Mouse (Mus musculus) thymus, postnatal 0 days (tissue): ENCODE results near the gene Adcyap1r1. TPM values are rescaled to one million over a fixed set of nuclear protein-coding genes. Genes with fewer than 3 reads are reported as not detected.

Source experiments
- DNase-seq: peaks from one replicate; pipeline ENCODE4 v3.0.0-alpha.2; 2015; ENCODE audit warnings: low spot score
- polyA plus RNA-seq: library from polyadenylated mRNA; unstranded; fragments of >200 nt; fragmentation: Nextera tagmentation; extraction: Ambion mirVana; gene quantifications from 2 replicates; pipeline ENCODE4 v1.2.1, GENCODE M21; 2015

Adcyap1r1 gene
- polyA plus RNA-seq = 0.40 and 0.44 TPM in 2 replicates

DNA sequence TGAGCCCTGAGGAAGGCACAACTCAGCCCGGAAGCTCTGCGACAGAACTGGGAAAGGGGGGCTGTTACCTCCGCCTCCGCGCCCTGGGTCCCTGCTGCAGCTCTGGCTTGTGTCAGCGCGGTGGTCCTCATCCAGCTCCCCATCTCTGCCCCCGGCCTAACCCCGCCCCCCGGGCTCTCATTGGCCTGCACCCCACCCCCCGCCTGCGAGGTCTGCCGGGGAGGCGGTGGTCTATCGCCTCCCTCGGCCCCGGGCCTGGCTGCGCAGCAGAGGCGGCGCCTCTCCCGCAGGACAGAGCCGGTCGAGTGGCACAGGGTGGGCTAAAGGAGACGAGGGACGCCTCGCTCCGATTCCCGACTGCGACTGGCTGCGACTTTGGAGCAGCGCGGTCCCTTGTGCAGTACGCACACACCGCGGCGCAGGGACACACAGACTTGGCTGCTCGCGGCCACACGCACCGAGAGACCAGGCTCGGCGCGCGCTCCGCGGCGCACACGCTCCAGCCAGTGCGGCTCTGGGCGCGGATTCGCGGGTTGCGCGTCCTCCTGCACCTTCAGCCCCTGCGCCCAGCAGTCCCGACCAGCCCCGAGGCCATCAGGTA lies at the start of gene Adcyap1r1:
TSS of gene Adcyap1r1 (plus strand) at position 208 of the 601 bp plus-strand sequence.
- no peak for DNase-seq

DNA sequence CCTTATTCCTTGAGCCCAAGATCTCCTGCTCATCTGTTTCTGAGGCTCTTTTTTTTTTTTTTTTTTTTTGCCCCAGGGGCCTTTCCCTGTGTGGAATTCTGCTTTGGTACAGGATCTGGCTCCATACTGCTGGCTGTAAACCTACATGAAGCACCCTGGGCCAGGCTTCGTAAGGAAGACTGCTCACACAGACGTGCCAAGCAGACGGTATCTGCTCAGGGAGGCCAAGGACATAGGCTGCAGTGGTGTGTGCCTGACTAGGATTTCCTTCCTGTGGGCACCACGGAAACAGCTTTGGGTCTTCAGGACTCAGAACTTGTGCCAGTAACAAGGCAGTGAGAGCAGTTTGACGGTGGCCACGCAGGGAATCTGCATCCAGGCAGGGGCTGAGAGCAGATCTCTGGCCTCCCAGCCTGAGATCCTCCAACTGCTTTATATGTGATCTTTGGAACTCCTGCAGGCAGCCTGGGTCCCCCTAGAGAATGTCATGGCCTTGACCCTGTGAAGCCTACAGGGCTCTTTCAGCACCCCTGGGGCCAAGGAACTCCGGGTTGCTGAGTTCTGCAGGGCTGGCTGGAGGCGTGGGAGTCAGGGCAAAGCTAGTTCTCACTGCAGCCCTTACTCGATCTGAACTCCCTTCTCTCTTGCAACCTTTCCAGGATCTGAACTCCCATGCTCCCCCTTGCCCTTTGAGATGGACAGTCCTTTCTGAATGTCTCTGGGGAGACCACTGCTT lies 49.6 kb upstream of the Adcyap1r1 start:
- DNase-seq = no peak

DNA sequence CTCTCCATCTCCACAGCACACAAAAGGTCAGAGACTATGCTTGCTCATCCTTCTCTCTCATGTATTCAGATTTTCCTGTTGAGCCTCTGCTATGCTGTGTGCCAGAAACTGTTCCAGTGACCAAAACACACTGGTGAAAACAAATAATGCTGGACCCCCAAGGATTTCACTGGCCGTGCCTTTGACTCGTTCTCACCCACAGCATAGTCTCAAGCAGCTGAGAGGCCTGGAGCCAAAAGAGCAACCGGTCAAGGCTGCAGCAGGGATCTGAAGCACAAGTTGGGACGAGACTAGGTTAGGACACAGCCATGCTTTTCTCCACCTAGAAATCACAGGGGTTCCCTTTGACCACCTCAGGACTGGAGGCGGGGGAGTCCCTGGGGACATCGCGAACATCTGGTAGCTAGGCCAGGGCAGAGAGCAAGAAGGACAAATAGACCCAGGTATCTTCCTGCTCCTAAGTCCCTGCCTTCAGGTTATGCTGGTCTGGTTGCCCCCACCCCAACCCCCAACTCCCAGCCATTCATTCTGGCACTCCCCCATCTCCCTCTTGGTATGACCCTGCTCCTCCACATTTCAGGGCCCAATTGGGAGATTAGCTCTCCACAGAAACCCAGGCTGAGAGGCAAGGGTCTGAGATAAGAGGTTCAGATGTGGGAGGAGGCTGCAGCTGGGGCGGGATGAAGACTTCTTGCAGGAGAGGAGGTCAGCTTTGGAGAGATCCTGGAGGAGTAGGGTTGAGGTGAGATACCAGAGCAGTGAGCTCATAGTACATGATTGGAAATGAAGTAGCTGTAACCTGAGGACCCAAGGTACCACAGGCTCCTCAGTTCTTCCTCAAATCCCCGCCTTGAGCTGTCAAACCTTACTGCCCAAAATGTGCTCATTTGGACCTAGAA lies 48.1 kb upstream of the Adcyap1r1 start:
- no peak for DNase-seq

DNA sequence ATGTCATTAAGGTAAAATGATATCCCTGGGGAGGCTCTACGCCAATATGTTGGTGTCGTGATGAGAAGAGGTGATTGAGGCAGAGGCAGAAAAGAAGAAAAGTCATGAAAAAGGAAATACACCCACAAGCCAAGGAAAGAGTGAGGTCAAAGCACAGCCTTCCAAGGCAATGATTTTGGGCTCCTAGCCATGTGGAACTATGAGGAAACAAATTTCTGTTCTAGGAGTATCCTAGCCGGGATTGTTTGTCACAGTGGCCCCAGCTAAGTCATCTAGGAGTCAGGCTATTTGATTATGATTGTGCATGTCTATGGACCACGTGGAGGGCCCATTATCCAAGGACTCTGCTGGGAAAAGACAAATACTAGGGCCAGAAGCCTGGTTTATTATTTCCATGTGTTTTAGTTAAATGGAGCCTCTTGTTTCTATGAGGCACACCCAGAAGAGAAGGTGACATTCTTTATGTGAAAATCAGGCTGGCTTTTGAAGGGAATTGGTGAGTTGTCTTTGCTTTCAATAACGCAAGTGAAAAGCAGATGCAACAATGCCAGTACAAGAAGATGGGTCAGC lies 47.3 kb upstream of the Adcyap1r1 start:
- DNase-seq = no peak

DNA sequence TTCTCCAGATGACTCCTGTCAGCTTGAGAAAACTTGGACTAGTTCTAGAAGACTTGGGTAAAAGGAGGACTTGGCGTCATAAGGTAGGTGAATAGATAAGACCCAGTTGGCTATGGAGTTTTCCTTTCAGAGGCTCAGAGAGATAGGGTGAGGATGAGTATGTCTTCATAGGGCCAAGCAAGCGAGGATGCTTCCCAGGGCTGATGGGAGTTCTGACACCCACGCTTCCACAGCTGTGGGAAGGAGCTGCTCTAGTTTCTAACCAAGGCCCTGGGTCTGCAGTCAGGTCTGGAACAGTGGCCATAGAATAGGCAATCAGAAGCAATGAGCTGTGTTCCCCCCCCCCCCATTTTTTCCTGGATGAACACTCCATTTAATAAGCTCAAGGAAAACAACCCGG lies 44.4 kb upstream of the Adcyap1r1 start:
- DNase-seq = no peak

DNA sequence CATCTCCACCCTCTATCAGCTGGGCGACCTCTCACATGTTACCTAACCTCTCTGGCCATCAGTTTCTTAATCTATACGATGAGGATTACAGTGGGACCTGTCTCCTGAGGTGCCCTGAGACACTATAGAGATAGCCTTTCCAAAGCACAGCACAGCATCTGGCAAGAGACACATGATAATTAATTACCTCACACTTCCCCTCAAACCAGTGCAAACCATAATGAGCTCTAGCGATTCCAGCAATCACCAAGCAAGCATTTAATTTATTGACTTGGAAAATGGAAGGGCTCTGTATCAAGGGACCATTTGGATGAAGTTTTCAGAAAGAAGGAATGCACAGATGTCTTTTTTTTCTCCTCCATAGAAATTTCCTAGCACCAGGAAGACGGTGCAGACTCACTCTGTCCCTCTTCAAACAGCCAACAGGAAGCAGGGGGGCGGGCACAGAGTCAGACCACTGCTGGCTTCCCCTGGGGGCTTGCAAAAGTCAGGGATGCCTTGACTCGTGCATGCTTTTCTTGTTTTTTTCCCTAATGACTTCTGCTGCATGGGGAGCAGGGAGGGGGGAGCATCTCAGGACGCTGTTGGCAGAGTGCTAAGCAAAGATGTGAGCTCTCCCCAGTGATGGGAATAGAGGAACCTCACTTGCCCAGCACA lies 41.5 kb upstream of the Adcyap1r1 start:
- no peak for DNase-seq

DNA sequence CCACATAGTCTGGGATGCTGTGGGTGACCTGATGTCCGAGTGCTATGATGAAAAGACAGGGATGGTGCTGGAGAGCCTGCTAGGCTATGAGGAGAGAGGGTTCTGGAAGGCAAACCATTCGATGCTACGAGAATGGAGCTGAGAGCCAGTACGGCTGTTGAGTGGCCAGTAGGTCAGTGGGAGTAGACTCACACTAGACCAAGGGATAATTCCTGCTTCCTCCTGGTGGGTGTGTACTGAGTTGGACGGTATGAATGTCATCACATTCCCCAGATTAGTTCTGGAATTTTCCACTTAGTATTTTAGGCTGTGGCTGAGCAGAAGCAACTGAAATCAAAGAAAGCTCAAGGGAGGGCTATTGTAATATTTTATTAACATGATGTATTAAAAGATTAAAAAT lies 40.8 kb upstream of the Adcyap1r1 start:
- DNase-seq = no peak

DNA sequence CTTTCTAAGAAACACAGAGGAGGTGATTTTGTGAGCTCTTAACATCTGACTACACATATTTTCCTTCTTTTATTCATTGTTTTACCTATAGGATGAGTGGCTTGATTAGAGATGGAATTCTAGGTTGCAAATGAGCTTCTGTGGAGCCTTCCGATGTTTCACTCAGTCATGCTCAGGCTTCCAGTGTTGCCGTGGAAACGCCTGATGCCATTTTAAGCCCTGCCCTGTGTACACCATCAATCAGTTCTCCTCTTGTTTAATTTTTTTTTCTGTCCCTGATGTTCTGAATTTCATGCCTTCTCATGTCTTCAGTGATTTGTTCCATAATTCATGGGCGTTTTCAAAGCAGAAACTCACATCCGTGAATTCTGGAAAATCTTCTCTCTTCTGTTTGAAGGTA lies 35.6 kb upstream of the Adcyap1r1 start:
- DNase-seq = no peak

DNA sequence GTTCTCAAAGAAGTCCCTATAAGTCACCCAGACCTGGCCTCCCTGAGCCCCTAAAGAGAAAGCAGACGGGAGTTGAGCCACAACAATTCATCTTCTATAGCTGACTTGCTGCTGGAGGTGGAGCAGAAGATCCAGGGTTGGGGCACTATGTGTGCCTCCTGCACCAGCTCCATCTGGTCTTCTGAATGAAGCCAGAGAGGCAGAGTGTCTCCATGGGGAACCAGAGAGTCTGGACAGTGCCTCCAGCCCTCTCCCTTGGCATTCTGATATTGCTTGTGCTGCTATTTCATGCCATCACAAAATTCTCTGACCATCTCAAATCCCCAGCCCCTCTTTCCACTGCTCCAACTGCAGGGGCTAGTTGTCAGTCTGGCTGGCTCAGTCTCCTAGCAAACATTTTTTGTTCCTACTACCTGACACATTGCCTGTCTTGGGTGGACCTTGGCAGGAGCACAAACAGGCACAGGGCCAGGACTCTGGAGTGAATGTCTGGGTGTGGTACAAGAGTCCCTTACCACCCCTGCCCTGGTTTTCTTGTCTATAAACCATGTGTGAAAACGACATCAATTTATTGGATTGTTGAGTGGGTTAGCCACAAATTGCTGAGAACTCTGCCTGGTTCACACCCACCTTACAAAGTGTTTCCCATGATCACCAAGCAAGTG lies 32.9 kb upstream of the Adcyap1r1 start:
- DNase-seq = no peak

DNA sequence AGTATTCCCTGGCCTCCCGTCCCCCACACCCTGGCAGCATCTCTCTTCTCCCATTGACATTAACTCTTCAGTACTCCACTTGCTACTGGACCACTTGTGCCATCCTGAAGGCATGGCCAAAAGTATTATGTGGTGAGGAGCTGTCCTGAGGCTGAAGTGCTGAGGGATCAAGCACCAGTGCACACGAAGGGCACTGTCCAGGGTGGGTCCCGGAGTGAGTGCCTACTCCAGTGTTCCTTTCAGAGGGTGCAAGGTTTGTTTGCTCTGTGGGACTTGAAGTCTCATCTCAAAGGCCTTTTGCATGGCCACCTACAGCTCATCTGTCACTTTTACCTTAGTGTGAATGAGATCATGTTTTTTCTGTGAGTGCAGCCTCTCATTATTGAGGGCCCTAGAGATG lies 31.4 kb upstream of the Adcyap1r1 start:
- DNase-seq = no peak

DNA sequence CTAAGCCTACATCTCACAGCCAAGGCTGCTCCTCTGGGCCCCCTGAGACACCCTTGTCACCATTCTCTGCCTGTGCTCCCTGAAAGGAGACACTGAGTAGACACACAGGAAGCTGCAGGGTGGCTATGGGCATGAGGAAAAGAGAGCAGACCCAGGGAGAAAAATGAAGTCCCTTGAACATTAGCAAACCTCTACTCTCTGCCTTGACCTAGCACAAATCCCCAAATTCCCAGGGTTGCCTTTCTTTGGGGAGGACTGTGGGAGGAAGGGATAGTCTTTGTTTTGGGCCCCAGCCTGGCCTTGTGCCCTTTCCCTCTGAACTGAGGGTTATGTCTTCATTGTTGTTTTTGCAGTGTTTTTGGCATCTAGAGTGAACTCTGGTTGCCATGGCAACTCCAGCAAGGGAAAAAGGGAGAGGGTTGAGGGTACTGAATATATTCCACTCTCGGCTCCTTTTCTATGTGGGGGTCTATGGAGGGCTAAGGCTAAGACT lies 30.9 kb upstream of the Adcyap1r1 start:
- DNase-seq = no peak

DNA sequence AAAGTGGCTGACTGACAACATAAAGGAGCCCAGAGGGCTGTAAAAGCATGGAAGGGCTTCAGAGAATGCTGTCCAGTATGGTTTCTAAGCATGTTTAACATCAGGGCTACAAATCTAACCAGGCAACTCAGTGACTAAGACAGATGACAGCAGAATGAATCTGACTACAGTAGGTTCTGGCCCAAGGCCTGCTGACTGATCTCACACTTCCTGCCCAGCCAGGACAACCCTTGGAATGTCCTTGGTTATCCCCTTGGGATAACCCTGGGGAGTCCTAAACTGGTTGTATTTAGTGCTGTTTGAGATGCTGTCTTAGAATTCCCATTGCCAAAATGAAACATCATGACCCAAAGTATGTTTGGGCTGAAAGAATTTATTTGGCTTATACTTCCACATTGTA lies 19.7 kb upstream of the Adcyap1r1 start:
- no peak for DNase-seq

DNA sequence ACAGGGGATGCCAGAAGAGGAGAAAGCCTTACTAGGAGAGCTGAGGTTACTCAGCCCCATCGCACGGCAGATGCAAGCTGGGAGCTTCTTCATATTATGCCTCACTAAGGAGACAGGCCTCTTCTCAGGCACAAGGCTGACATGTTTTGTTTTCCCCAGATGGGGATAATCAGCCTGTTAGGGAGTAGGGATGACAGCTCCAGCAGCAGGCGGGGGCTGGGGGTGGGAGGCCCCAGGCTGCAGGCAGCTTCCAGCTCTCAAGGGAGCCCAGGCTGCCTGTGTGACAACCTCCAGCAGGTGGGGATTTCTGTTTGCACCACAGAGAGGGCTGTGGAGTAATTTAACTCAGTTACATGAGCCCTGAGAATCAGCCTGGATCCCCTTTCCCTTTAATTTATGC lies 17.4 kb upstream of the Adcyap1r1 start:
- DNase-seq = no peak

DNA sequence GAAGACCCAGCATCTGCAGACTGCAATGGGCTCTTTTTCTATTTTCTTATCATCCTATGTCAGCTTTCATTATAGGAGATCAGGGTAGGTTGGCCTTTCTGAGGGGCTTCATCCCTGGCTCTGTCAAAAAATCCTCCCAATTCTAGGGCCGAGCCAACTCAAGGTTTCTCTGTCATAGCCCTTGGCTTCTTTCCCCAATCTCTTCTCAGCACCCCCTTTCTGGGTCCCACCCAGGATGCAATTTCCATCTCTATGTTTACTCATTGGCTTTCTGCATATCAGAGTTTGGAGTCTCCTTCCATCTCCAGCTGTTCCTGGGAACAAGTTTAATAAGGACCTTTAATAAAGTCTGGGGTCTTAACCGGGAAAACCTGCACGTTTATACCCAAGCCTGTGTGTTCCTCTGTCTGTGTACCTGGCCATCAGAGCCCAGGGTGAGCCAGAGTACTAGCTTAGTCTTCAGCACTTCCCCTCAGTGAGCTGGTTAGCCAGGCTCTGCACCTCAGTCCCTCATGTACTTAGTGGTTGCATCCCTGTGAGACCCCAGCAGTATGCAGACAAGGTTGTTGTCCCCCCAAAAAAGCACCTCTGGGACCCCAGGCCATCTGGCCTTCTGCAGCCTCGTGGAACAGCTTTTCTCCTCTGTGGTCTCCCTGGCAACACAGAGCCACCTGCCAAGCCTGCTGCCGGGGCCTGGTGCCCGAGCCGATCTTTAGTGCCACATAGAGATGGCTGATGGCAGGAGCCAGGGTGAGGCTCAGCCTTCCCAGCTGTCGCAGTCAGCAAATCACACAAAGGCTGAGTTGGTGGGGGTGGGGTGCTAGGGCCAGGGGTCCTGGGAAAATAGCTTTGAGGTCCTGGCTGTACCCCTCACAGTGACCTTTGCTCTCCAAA lies 16.3 kb upstream of the Adcyap1r1 start:
- no peak for DNase-seq

DNA sequence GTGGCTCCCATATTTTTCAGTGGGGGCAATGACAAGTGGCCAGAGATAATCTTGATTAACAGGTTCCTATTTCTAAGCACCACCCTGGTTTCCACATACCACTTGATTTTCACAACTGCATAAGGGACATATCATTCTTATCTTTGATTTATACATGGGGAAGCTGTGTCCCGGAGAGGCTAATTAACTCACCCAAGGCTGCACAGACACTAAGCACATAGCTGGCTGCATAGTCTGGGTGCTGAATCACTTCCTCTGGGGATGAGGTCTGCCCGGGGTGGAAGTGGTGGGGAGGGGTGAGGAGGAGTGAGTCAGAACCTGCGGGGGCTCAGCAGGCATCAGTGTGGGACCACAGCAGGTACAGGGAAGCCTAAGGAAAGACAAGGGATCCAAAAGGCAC lies 13.9 kb upstream of the Adcyap1r1 start:
- DNase-seq = no peak

DNA sequence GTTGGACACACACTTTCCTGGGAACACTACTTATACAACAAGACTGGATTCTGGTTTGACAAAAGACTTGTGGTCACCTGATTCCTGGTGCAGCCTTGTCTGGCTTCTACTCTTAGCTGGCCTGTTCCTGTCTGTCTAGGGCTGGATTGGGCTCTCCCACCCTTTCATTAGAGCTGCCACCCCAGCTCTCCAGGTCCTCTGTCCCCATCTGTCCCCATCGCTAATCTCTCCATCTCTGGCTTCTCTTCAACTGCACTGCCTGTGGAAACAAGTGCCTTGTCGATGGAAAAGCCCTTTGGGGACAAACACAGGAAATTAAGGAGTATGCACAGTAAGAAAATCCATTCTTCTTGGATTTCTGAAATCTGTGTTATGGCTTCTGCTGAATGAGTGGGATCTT lies 12.9 kb upstream of the Adcyap1r1 start:
- no peak for DNase-seq

DNA sequence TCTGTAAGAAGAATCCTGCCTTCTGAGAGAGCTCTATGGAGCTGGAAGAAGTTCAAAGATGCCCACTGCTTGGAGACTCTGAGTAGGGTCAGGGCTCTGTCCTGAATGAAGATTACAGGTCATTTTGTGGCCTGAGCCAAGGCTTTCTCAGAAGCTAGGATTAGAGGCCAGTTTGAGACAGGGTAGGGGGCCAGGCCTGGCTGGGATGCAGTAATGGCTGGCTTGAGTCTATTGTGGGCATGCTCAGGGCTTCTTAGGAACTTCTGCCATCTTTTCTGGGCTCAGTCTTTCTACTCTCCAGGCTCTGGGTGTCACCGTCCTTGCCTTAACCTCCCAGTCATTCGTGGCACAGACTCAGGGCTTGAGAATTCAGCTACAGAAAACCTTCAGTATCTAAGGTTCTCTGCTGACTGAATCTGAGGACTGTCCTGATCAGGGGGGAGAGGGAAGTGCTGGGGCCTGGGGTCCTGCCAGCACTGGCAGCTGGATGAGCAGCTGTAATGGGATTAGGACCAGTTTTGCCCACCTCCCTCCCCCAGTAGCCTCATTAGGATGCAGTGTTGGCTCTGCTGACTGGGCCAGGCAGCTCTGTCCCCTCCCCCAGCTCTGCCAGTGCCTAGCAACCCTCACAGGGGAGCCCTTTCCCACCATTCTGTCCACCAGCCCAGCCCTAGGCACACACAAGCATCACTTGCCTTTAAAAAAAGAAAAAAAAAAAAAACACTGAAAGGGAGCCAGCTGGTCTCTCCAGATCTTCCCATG lies 7.7 kb upstream of the Adcyap1r1 start:
- DNase-seq = no peak

DNA sequence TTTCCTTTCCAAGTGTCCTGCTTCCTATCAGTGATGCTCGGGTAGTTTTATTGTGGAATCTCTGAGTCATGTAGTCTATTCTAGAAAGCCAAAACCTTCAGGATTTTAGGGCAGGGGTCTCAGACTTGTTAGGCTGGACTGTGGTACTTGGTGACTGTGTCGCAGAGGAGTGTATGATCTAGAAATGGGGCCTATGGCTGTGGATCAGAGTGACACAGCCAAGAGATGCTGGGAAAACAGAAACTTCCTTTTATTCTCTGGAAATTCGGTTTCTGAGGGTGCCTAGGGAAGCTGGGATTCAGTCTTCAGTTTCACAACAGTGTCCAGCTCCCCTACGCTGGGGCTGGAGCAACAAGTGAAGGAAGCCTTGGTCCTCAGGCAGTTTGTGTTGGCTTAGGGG lies 7.1 kb upstream of the Adcyap1r1 start:
- no peak for DNase-seq

DNA sequence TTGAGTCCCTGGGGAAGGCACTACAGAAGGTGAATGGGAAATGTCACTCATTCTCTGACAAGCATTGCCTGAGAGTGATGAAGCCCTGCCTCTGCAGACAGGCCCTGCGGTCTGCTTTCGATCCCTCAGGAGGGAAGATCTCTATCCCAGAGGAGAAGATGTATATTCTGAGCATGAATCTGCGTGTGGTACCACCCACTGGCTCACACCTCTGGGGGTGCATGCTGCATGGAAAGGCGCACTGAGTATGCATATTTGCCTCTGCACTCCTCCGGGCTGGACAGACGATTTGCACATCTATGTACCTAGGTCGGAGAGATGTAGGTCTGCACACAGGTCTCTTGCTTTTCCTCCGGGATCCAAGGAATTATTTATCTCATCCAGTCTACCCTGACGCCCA lies 3.6 kb upstream of the Adcyap1r1 start:
- DNase-seq = no peak
